Mouse (Mus musculus) liver, embryonic 13.5 days (tissue): ENCODE data around the gene Slc51a. TPM values are rescaled to one million over a fixed set of nuclear protein-coding genes. Genes with fewer than 3 reads are reported as not detected.

Experiments used
- ATAC-seq: fragments of 200-750 bp; cut with Nextera tagmentation; 2 replicates; pipeline ENCODE4 v1.8.0; 2017; ENCODE audit warnings: low read depth, mild to moderate bottlenecking, moderate number of reproducible peaks, moderate library complexity
- DNase-seq: peaks from one replicate; pipeline ENCODE4 v3.0.0; 2022
- H3K27ac ChIP-seq: fragments of 300-500 bp; sonication (generic); 2 replicates; pipeline ENCODE4 v1.5.1; 2015; ENCODE audit warnings: moderate library complexity, mild to moderate bottlenecking, inconsistent platforms
- H3K27me3 ChIP-seq: fragments of 300-500 bp; sonication (generic); 2 replicates; pipeline ENCODE4 v1.6.1; 2015; ENCODE audit warnings: mild to moderate bottlenecking, inconsistent platforms
- H3K36me3 ChIP-seq: fragments of 300-500 bp; sonication (generic); 2 replicates; pipeline ENCODE4 v1.6.1; 2015; ENCODE audit warnings: mild to moderate bottlenecking, inconsistent platforms
- H3K4me1 ChIP-seq: fragments of 300-500 bp; sonication (generic); replicated peaks from 2 replicates; pipeline ENCODE4 v1.6.1; 2015; ENCODE audit warnings: inconsistent platforms
- H3K4me2 ChIP-seq: fragments of 300-500 bp; sonication (generic); 2 replicates; pipeline ENCODE4 v1.6.1; 2015; ENCODE audit warnings: inconsistent platforms, mild to moderate bottlenecking, moderate library complexity
- H3K4me3 ChIP-seq: fragments of 300-500 bp; sonication (generic); replicated peaks from 2 replicates; pipeline ENCODE4 v1.5.1; 2015; ENCODE audit warnings: mild to moderate bottlenecking, inconsistent platforms
- H3K9ac ChIP-seq: fragments of 300-500 bp; sonication (generic); 2 replicates; pipeline ENCODE4 v1.6.1; 2015; ENCODE audit warnings: mild to moderate bottlenecking, inconsistent platforms
- H3K9me3 ChIP-seq: fragments of 300-500 bp; sonication (generic); replicated peaks from 2 replicates; pipeline ENCODE4 v1.6.1; 2016; ENCODE audit warnings: inconsistent platforms
- WGBS: fragments of 180-500 bp; shearing (Covaris S2); methylation state at CpG from one replicate; pipeline ENCODE4 v1.1.7; 2015; ENCODE audit not compliant: insufficient replicate concordance; 5-methylcytosine and 5-hydroxymethylcytosine counted together
- polyA plus RNA-seq: library from polyadenylated mRNA; unstranded; fragments of >200 nt; fragmentation: Nextera tagmentation; extraction: Ambion mirVana; gene quantifications from 2 replicates; pipeline ENCODE4 v1.2.1, GENCODE M21; 2015

Gene Slc51a
- 0.65 and 0.71 TPM in 2 replicates for polyA plus RNA-seq

GRCm38 (mm10) chr16:32487234-32488111 is at the start of gene Slc51a:
TSS of gene Slc51a (minus strand) at chr16:32487879.
- H3K9ac ChIP-seq: peak within 1 kb of the TSS; percentile 49; the same call in 1 of the 2 replicates
- peaks cover 6% of the 10 kb centered on the region for H3K27me3 ChIP-seq
- H3K4me1 ChIP-seq: peaks cover 36% of the 10 kb centered on the region
- no peaks in the 10 kb centered on the region for H3K36me3 ChIP-seq
- H3K4me3 ChIP-seq: peak within 1 kb of the TSS; percentile 20
- H3K27ac ChIP-seq: peak within 1 kb of the TSS; percentile 72
- 24% methylated on average over 15 of the region's 15 CpGs for WGBS
- H3K9me3 ChIP-seq: no peaks in the 10 kb centered on the region
- DNase-seq: peak; percentile 64
- peak; percentile 90 for ATAC-seq
- peak within 1 kb of the TSS; percentile 61 for H3K4me2 ChIP-seq

- Histone ChIP-seq H3K9me3 (0 out of 2 replicates have a peak, but pooled peaks cover 4% of the 10 kb centered on the region), H3K9ac (peak overlapping the region; percentile 39; the same call in 1 of the 2 replicates), H3K4me2 (no peak overlapping the region), H3K4me1 (peaks cover 67% of the 10 kb centered on the region), H3K4me3 (no peak overlapping the region), H3K27me3 (peaks cover 6% of the 10 kb centered on the region; the same call in 1 of the 2 replicates), H3K36me3 (no peaks in the 10 kb centered on the region), H3K27ac (peak overlapping the region; percentile 3; the same call in 1 of the 2 replicates)
- ATAC-seq: no peak
- no peak for DNase-seq
- 49% methylated on average over 5 of the region's 5 CpGs for WGBS
These were observed 47.6 kb upstream of the Slc51a start for GRCm38 (mm10) chr16:32535157-32535751.

GRCm38 (mm10) chr16:32532878-32533826 is 45.5 kb upstream of the Slc51a start:
- H3K9ac ChIP-seq: no peak overlapping the region
- H3K27ac ChIP-seq: no peak overlapping the region; the same call in 1 of the 2 replicates
- ATAC-seq: no peak
- H3K4me3 ChIP-seq: no peak overlapping the region
- H3K4me2 ChIP-seq: no peak overlapping the region
- 0 out of 2 replicates have a peak, but pooled peaks cover 4% of the 10 kb centered on the region for H3K9me3 ChIP-seq
- H3K4me1 ChIP-seq: peaks cover 57% of the 10 kb centered on the region
- peaks cover 6% of the 10 kb centered on the region; the same call in 1 of the 2 replicates for H3K27me3 ChIP-seq
- no peaks in the 10 kb centered on the region for H3K36me3 ChIP-seq
- WGBS: 68% methylated on average over 18 of the region's 18 CpGs
- no peak for DNase-seq

- Histone ChIP-seq H3K4me1 (peaks cover 57% of the 10 kb centered on the region), H3K27me3 (no peaks in the 10 kb centered on the region), H3K4me3 (no peak overlapping the region), H3K9me3 (0 out of 2 replicates have a peak, but pooled peaks cover 4% of the 10 kb centered on the region), H3K27ac (peak overlapping the region; percentile 12; the same call in 1 of the 2 replicates), H3K9ac (no peak overlapping the region), H3K4me2 (no peak overlapping the region), H3K36me3 (no peaks in the 10 kb centered on the region)
- ATAC-seq (0 out of 2 replicates have a peak, but pooled peaks have one; percentile 27), DNase-seq (no peak)
- WGBS: 45% methylated on average over 7 of the region's 7 CpGs
These were observed 39.2 kb upstream of the Slc51a start for GRCm38 (mm10) chr16:32526906-32527305.

GRCm38 (mm10) chr16:32524244-32524615 is 36.6 kb upstream of the Slc51a start:
- Histone ChIP-seq H3K4me2 (no peak overlapping the region), H3K36me3 (no peaks in the 10 kb centered on the region), H3K4me1 (peaks cover 70% of the 10 kb centered on the region), H3K4me3 (no peak overlapping the region), H3K9ac (no peak overlapping the region), H3K27ac (peak overlapping the region; percentile 65), H3K27me3 (no peaks in the 10 kb centered on the region), H3K9me3 (no peaks in the 10 kb centered on the region)
- no peak for ATAC-seq
- WGBS: 80% methylated on average over 5 of the region's 5 CpGs
- DNase-seq: no peak

- H3K36me3 ChIP-seq: no peaks in the 10 kb centered on the region
- no peak overlapping the region for H3K9ac ChIP-seq
- ATAC-seq (no peak), DNase-seq (no peak)
- no peaks in the 10 kb centered on the region for H3K27me3 ChIP-seq
- peaks cover 74% of the 10 kb centered on the region for H3K4me1 ChIP-seq
- H3K9me3 ChIP-seq: no peaks in the 10 kb centered on the region
- WGBS: 84% methylated on average over 8 of the region's 8 CpGs
- H3K27ac ChIP-seq: peak overlapping the region; percentile 65
- H3K4me2 ChIP-seq: no peak overlapping the region
- H3K4me3 ChIP-seq: no peak overlapping the region
These were observed 36.0 kb upstream of the Slc51a start for GRCm38 (mm10) chr16:32523462-32524243.

GRCm38 (mm10) chr16:32522578-32523194 is 35.0 kb upstream of the Slc51a start:
- Histone ChIP-seq H3K9me3 (no peaks in the 10 kb centered on the region), H3K27ac (peak overlapping the region; percentile 65), H3K4me1 (peaks cover 84% of the 10 kb centered on the region), H3K9ac (peak overlapping the region; percentile 30), H3K27me3 (no peaks in the 10 kb centered on the region), H3K4me3 (no peak overlapping the region), H3K4me2 (no peak overlapping the region), H3K36me3 (no peaks in the 10 kb centered on the region)
- ATAC-seq (no peak), DNase-seq (no peak)
- 62% methylated on average over 6 of the region's 6 CpGs for WGBS

- 10% methylated on average over 9 of the region's 9 CpGs for WGBS
These were observed 32.7 kb upstream of the Slc51a start for GRCm38 (mm10) chr16:32520372-32520748.

GRCm38 (mm10) chr16:32519656-32520371 is 32.1 kb upstream of the Slc51a start:
- Histone ChIP-seq H3K9me3 (no peaks in the 10 kb centered on the region), H3K9ac (peak overlapping the region; percentile 51), H3K4me2 (peak overlapping the region; percentile 41), H3K4me1 (peaks cover 97% of the 10 kb centered on the region), H3K36me3 (no peaks in the 10 kb centered on the region), H3K4me3 (no peak overlapping the region), H3K27me3 (no peaks in the 10 kb centered on the region), H3K27ac (peak overlapping the region; percentile 67)
- peak; percentile 60 for ATAC-seq
- no peak for DNase-seq
- WGBS: 48% methylated on average over 15 of the region's 15 CpGs

More at GRCm38 (mm10) chr16:32520372-32520748, 32.7 kb upstream of the Slc51a start:
- H3K27ac ChIP-seq: peak overlapping the region; percentile 67
- no peaks in the 10 kb centered on the region for H3K27me3 ChIP-seq
- H3K9me3 ChIP-seq: no peaks in the 10 kb centered on the region
- ATAC-seq (peak; percentile 57), DNase-seq (no peak)
- no peak overlapping the region for H3K4me3 ChIP-seq
- peak overlapping the region; percentile 51 for H3K9ac ChIP-seq
- peaks cover 93% of the 10 kb centered on the region for H3K4me1 ChIP-seq
- no peaks in the 10 kb centered on the region for H3K36me3 ChIP-seq
- H3K4me2 ChIP-seq: peak overlapping the region; percentile 41
